Mouse (Mus musculus) midbrain, embryonic 16.5 days (tissue): ENCODE data around the gene Tmem56. TPM values are rescaled to one million over a fixed set of nuclear protein-coding genes. Genes with fewer than 3 reads are reported as not detected.

Experiments
- ATAC-seq: fragments of 200-750 bp; cut with Nextera tagmentation; 2 replicates; pipeline ENCODE4 v1.8.0; 2017; ENCODE audit warnings: moderate TSS enrichment
- H3K27ac ChIP-seq: fragments of 300-500 bp; sonication (generic); 2 replicates; pipeline ENCODE4 v1.5.1; 2014; ENCODE audit warnings: mild to moderate bottlenecking, low read length, mixed read lengths
- H3K27me3 ChIP-seq: fragments of 300-500 bp; sonication (generic); 2 replicates; pipeline ENCODE4 v1.6.1; 2014; ENCODE audit warnings: low read depth, low read length, mixed read lengths; ENCODE audit not compliant: control insufficient read depth, insufficient read depth
- H3K36me3 ChIP-seq: fragments of 300-500 bp; sonication (generic); 2 replicates; pipeline ENCODE4 v1.6.1; 2014; ENCODE audit warnings: mild to moderate bottlenecking, low read length, moderate library complexity, mixed read lengths; ENCODE audit not compliant: control insufficient read depth, insufficient read depth
- H3K4me1 ChIP-seq: fragments of 300-500 bp; sonication (generic); 2 replicates; pipeline ENCODE4 v1.6.1; 2014; ENCODE audit warnings: mild to moderate bottlenecking, low read length, mixed read lengths; ENCODE audit not compliant: control insufficient read depth, insufficient read depth
- H3K4me2 ChIP-seq: fragments of 300-500 bp; sonication (generic); 2 replicates; pipeline ENCODE4 v1.6.1; 2014; ENCODE audit warnings: mild to moderate bottlenecking, low read length, mixed read lengths
- H3K4me3 ChIP-seq: fragments of 300-500 bp; sonication (generic); 2 replicates; pipeline ENCODE4 v1.5.1; 2014; ENCODE audit warnings: low read depth, mild to moderate bottlenecking, low read length, moderate library complexity, mixed read lengths
- H3K9ac ChIP-seq: fragments of 300-500 bp; sonication (generic); 2 replicates; pipeline ENCODE4 v1.6.1; 2014; ENCODE audit warnings: low read depth, low read length, mixed read lengths
- H3K9me3 ChIP-seq: fragments of 300-500 bp; sonication (generic); replicated peaks from 2 replicates; pipeline ENCODE4 v1.6.1; 2014; ENCODE audit warnings: mild to moderate bottlenecking, low read length, mixed read lengths; ENCODE audit not compliant: control insufficient read depth, poor library complexity, severe bottlenecking
- WGBS: fragments of 180-500 bp; shearing (Covaris S2); extraction: QIAGEN DNeasy Blood & Tissue Kit; methylation state at CpG from one replicate; pipeline ENCODE4 v1.1.7; 2014; 5-methylcytosine and 5-hydroxymethylcytosine counted together
- polyA plus RNA-seq: library from polyadenylated mRNA; unstranded; fragments of >200 nt; fragmentation: Nextera tagmentation; extraction: Ambion mirVana; gene quantifications from 2 replicates; pipeline ENCODE4 v1.2.1, GENCODE M21; 2015

Gene Tmem56
- polyA plus RNA-seq, 1 experiment from 2014 or later: 3.8 TPM

GRCm38 (mm10) chr3:121291560-121292258 is 8.8 kb upstream of the Tmem56 start, which contains the start of gene Alg14:
Gene Alg14, plus strand, starts transcription at chr3:121291773.
- no peaks in the 10 kb centered on the region for H3K27me3 ChIP-seq
- no peaks in the 10 kb centered on the region for H3K36me3 ChIP-seq
- H3K4me1 ChIP-seq: peaks cover 7% of the 10 kb centered on the region
- WGBS: under 1% methylated on average over 42 of the region's 42 CpGs
- peak within 1 kb of the TSS; percentile 65 for H3K9ac ChIP-seq
- peak within 1 kb of the TSS; percentile 54 for H3K4me3 ChIP-seq
- peak; percentile 96 for ATAC-seq
- peak within 1 kb of the TSS; percentile 89 for H3K27ac ChIP-seq
- peak within 1 kb of the TSS; percentile 60 for H3K4me2 ChIP-seq
- H3K9me3 ChIP-seq: no peaks in the 10 kb centered on the region

DNA sequence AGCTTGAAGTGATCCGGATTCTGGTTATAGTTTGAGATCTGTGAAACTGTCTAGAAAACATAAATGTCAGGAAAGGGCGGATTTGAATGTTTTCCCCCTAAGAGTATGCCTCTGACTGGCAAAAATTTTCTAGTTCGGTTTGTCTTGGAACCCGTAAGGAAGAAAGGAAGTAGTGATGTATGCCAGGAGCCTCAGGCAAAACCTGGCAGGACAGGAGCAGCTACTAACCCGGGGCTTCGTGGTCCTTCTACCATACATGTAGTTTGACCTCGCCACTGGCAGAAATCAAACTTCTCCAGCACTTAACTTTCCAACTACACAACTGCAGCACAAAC is 8.3 kb upstream of the Tmem56 start:
- Histone ChIP-seq H3K9me3 (no peaks in the 10 kb centered on the region), H3K4me3 (peak overlapping the region; percentile 54), H3K27me3 (no peaks in the 10 kb centered on the region), H3K9ac (peak overlapping the region; percentile 59), H3K4me2 (peak overlapping the region; percentile 60), H3K4me1 (peaks cover 7% of the 10 kb centered on the region), H3K27ac (peak overlapping the region; percentile 89), H3K36me3 (no peaks in the 10 kb centered on the region)
- 6% methylated on average over 7 of the region's 7 CpGs for WGBS
- no peak for ATAC-seq

GRCm38 (mm10) chr3:121290681-121291080 is 7.8 kb upstream of the Tmem56 start:
- H3K36me3 ChIP-seq: no peaks in the 10 kb centered on the region
- H3K4me3 ChIP-seq: peak overlapping the region; percentile 54
- 82% methylated on average over 8 of the region's 8 CpGs for WGBS
- H3K27ac ChIP-seq: no peak overlapping the region
- H3K27me3 ChIP-seq: no peaks in the 10 kb centered on the region
- no peak for ATAC-seq
- H3K9ac ChIP-seq: peak overlapping the region; percentile 59
- H3K4me2 ChIP-seq: peak overlapping the region; percentile 60
- peaks cover 7% of the 10 kb centered on the region for H3K4me1 ChIP-seq
- no peaks in the 10 kb centered on the region for H3K9me3 ChIP-seq

GRCm38 (mm10) chr3:121287151-121287550 is 4.3 kb upstream of the Tmem56 start:
- H3K4me2 ChIP-seq: no peak overlapping the region
- H3K9me3 ChIP-seq: no peaks in the 10 kb centered on the region
- no peaks in the 10 kb centered on the region for H3K36me3 ChIP-seq
- no peak overlapping the region for H3K9ac ChIP-seq
- no peak for ATAC-seq
- peaks cover 3% of the 10 kb centered on the region for H3K4me1 ChIP-seq
- no peaks in the 10 kb centered on the region for H3K27me3 ChIP-seq
- no peak overlapping the region for H3K27ac ChIP-seq
- WGBS: 98% methylated on average over 2 of the region's 2 CpGs
- H3K4me3 ChIP-seq: no peak overlapping the region

DNA sequence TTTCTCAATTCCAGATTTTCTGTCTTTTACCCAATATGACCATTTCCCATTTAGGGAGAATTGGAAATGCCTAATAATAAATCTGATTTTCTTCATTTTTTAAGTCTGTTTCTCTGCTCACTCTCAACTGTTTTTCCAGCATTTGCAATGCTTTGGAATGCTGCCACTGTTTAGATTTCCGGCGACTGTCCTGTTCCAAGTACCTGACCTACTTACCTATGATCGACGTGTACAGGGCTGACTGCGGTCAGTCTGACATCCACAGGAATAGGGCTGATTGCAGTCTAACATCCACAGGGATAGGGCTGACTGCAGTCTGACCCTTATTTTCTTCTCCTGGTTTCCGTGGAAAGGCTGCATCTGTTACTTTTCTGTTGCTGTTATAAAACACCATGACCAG is 2.3 kb upstream of the Tmem56 start:
- no peaks in the 10 kb centered on the region for H3K36me3 ChIP-seq
- H3K9me3 ChIP-seq: no peaks in the 10 kb centered on the region
- H3K4me2 ChIP-seq: no peak overlapping the region
- no peaks in the 10 kb centered on the region for H3K4me1 ChIP-seq
- H3K4me3 ChIP-seq: no peak overlapping the region
- H3K27me3 ChIP-seq: no peaks in the 10 kb centered on the region
- no peak overlapping the region for H3K27ac ChIP-seq
- no peak for ATAC-seq
- WGBS: 96% methylated on average over 6 of the region's 6 CpGs
- H3K9ac ChIP-seq: no peak overlapping the region

GRCm38 (mm10) chr3:121279679-121280078 is 3.2 kb downstream of the Tmem56 start:
- no peak for ATAC-seq
- Histone ChIP-seq H3K9me3 (no peaks in the 10 kb centered on the region), H3K4me2 (no peak overlapping the region), H3K9ac (no peak overlapping the region), H3K27ac (no peak overlapping the region), H3K36me3 (no peaks in the 10 kb centered on the region), H3K27me3 (no peaks in the 10 kb centered on the region), H3K4me1 (no peaks in the 10 kb centered on the region), H3K4me3 (no peak overlapping the region)
- 90% methylated on average over 14 of the region's 14 CpGs for WGBS

GRCm38 (mm10) chr3:121277557-121277956 is 5.3 kb downstream of the Tmem56 start:
- Histone ChIP-seq H3K27ac (no peak overlapping the region), H3K27me3 (no peaks in the 10 kb centered on the region), H3K9ac (no peak overlapping the region), H3K4me3 (no peak overlapping the region), H3K4me1 (no peaks in the 10 kb centered on the region), H3K9me3 (no peaks in the 10 kb centered on the region), H3K36me3 (no peaks in the 10 kb centered on the region), H3K4me2 (no peak overlapping the region)
- WGBS: 82% methylated on average over 4 of the region's 4 CpGs
- ATAC-seq: no peak

DNA sequence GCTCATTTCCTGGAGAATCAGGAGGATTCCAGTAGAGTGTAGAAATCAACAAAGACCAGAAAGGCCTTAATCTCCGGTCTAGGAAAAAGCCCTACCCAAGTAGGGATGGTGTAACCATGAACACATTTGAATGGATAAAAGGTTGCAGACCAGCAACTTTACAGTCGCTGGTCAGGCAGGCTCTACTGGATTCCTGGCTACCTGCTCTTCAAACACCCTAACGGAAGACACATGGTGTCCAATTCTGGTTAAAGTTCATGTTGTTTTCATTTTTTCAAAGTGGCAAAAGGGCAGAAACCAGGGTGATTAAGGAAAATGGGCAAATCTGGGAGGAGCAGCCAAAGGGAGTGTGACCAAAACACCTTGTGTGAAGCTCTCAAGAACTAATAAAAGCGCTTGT is 5.9 kb downstream of the Tmem56 start:
- ATAC-seq: no peak
- 85% methylated on average over 4 of the region's 4 CpGs for WGBS
- Histone ChIP-seq H3K4me2 (no peak overlapping the region), H3K9ac (no peak overlapping the region), H3K9me3 (no peaks in the 10 kb centered on the region), H3K27ac (no peak overlapping the region), H3K36me3 (no peaks in the 10 kb centered on the region), H3K4me3 (no peak overlapping the region), H3K27me3 (no peaks in the 10 kb centered on the region), H3K4me1 (no peaks in the 10 kb centered on the region)

GRCm38 (mm10) chr3:121274010-121274409 is 8.9 kb downstream of the Tmem56 start:
- H3K9me3 ChIP-seq: no peaks in the 10 kb centered on the region
- no peaks in the 10 kb centered on the region for H3K27me3 ChIP-seq
- H3K4me3 ChIP-seq: no peak overlapping the region
- H3K27ac ChIP-seq: no peak overlapping the region
- no peak overlapping the region for H3K9ac ChIP-seq
- H3K4me2 ChIP-seq: no peak overlapping the region
- no peaks in the 10 kb centered on the region for H3K4me1 ChIP-seq
- 95% methylated on average over 2 of the region's 2 CpGs for WGBS
- ATAC-seq: no peak
- no peaks in the 10 kb centered on the region for H3K36me3 ChIP-seq
